Comparison of ENCODE assay signal across 26 mouse cellular contexts in genomic region chr9:73565558-73565957, GRCm38 (mm10).
DNase-seq lines count a peak whose midpoint lies in the region; ATAC-seq and TF ChIP-seq lines count a peak whose summit lies in the region.
"Had no signal": no experiment of that assay in that cellular context is flagged by ENCODE, and none has a peak within 500 bp of the region (broad histone marks: within the 10 kb centered on the region; RNA-seq: fewer than 3 reads in every experiment).

No protein-coding gene starts in this region.

- no peak for TF ChIP-seq POLR2A in CH12.LX (IDR thresholded peaks at IDR 0.05; ENCODE audit: low read depth, low read length)

- H3K4me1 ChIP-seq in CH12.LX (ENCODE audit: control insufficient read depth in 1 of 2, insufficient read depth in 2 of 2) = peaks cover 0 to 14% of the 10 kb centered on the region in 2 experiments; a peak in 1 of 4 replicates
- H3K4me1 ChIP-seq in midbrain, embryonic 11.5 days (ENCODE audit: control insufficient read depth, insufficient read depth, low read length) = no peaks in the 10 kb centered on the region
- H3K4me1 ChIP-seq: embryonic facial prominence, embryonic 12.5 days; forebrain, embryonic 13.5 days; hindbrain, embryonic 12.5 days; limb, embryonic 15.5 days; liver, embryonic 15.5 days; neural tube, embryonic 12.5 days had no signal

- H3K79me2 ChIP-seq in CH12.LX (replicated peaks; ENCODE audit: control insufficient read depth, extremely low read depth, insufficient read depth, poor library complexity, severe bottlenecking) = no peaks in the 10 kb centered on the region

- no peak overlapping the region for H3K4me2 ChIP-seq in CH12.LX (ENCODE audit: insufficient read depth, low read depth, poor library complexity, severe bottlenecking)
- H3K4me2 ChIP-seq in midbrain, embryonic 11.5 days = no peak overlapping the region
- H3K4me2 ChIP-seq: embryonic facial prominence, embryonic 12.5 days; forebrain, embryonic 13.5 days; heart, embryonic 12.5 days; hindbrain, embryonic 12.5 days; limb, embryonic 15.5 days; liver, embryonic 15.5 days; midbrain, embryonic 12.5 days; neural tube, embryonic 12.5 days had no signal

- ATAC-seq in frontal cortex, adult (ENCODE audit: low TSS enrichment) = peak; percentile 88
- no peak for ATAC-seq in midbrain, embryonic 11.5 days (ENCODE audit: low FRiP score)
- ATAC-seq: CD4-positive, CD25-positive, alpha-beta regulatory T cell, adult 4 months; forebrain, embryonic 13.5 days had no signal

- dilution Hi-C loops in CH12.LX (cut with MboI; ENCODE audit: extremely low pct_ligation_motif_present, extremely low pct_unique_long_range_greater_than_20kb, low sequenced_read_pairs) = no loop called here

- no peak for TF ChIP-seq CTCF in CH12.LX (conservative IDR thresholded peaks at IDR 0.05 in 1 of 2, IDR thresholded peaks at IDR 0.05 in 1 of 2; ENCODE audit: low read depth in 2 of 2, low read length in 2 of 2)

- no peak overlapping the region for H3K27ac ChIP-seq in CH12.LX (ENCODE audit: insufficient read depth, low read depth)
- no peak overlapping the region for H3K27ac ChIP-seq in midbrain, embryonic 11.5 days (ENCODE audit: low read depth, low read length)
- H3K27ac ChIP-seq: embryonic facial prominence, embryonic 12.5 days; forebrain, embryonic 13.5 days; gastrocnemius, adult 2 months; hindbrain, embryonic 12.5 days; limb, embryonic 15.5 days; liver, embryonic 15.5 days; midbrain, embryonic 12.5 days; neural tube, embryonic 12.5 days; stomach, postnatal 0 days had no signal

- WGBS in midbrain, embryonic 11.5 days = 73% methylated on average over 4 of the region's 4 CpGs

- DNase-seq in frontal cortex, postnatal 10 days (ENCODE audit: low spot score in 2 of 2) = no peak
- DNase-seq in CH12.LX (ENCODE audit: extremely low read depth) = peak; percentile 14
- peak; percentile 7 for DNase-seq in layer of hippocampus, adult 9-10 months (ENCODE audit: low spot score)
- peak; percentile 9 for DNase-seq in right cerebral cortex, postnatal 14 days
- DNase-seq in midbrain, embryonic 11.5 days (ENCODE audit: low spot score, missing footprints) = no peak
- no peak for DNase-seq in cerebellum, postnatal 36 days
- no peak for DNase-seq in urinary bladder, adult 2 months (ENCODE audit: low spot score)
- DNase-seq: adrenal gland, postnatal 14 days; cerebellum, adult 2 months; gastrocnemius, adult 2 months; heart, postnatal 14 days; kidney, adult 8-10 months; kidney, postnatal 14 days had no signal

- no peaks in the 10 kb centered on the region for H3K36me3 ChIP-seq in CH12.LX (replicated peaks in 1 of 2; ENCODE audit: control insufficient read depth in 1 of 2, insufficient read depth in 1 of 2, low read length in 1 of 2)
- no peaks in the 10 kb centered on the region for H3K36me3 ChIP-seq in midbrain, embryonic 11.5 days (ENCODE audit: control insufficient read depth, insufficient read depth, low read length)
- H3K36me3 ChIP-seq: embryonic facial prominence, embryonic 12.5 days; G1E; hindbrain, embryonic 12.5 days; limb, embryonic 15.5 days; liver, embryonic 15.5 days; midbrain, embryonic 12.5 days; neural tube, embryonic 12.5 days had no signal

- no peak overlapping the region for H3K9ac ChIP-seq in CH12.LX (ENCODE audit: insufficient read depth, low read depth)
- no peak overlapping the region for H3K9ac ChIP-seq in midbrain, embryonic 11.5 days (ENCODE audit: low read length)
- H3K9ac ChIP-seq: embryonic facial prominence, embryonic 12.5 days; forebrain, embryonic 13.5 days; heart, embryonic 12.5 days; hindbrain, embryonic 12.5 days; limb, embryonic 15.5 days; liver, embryonic 15.5 days; midbrain, embryonic 12.5 days; neural tube, embryonic 12.5 days had no signal

- H3K27me3 ChIP-seq in CH12.LX (replicated peaks) = no peaks in the 10 kb centered on the region
- H3K27me3 ChIP-seq in midbrain, embryonic 11.5 days (ENCODE audit: control insufficient read depth, insufficient read depth, low read length) = no peaks in the 10 kb centered on the region
- H3K27me3 ChIP-seq: embryonic facial prominence, embryonic 12.5 days; forebrain, embryonic 13.5 days; heart, embryonic 12.5 days; hindbrain, embryonic 12.5 days; limb, embryonic 15.5 days; liver, embryonic 15.5 days; midbrain, embryonic 12.5 days; neural tube, embryonic 12.5 days had no signal

- TF ChIP-seq EP300 in CH12.LX (IDR thresholded peaks at IDR 0.05; ENCODE audit: low read length) = no peak

- no peak overlapping the region for H3K4me3 ChIP-seq in CH12.LX (replicated peaks in 1 of 3; ENCODE audit: low read depth in 2 of 3, low read length in 2 of 3, poor library complexity in 1 of 3)
- no peak overlapping the region for H3K4me3 ChIP-seq in midbrain, embryonic 11.5 days (ENCODE audit: low read depth, low read length)
- H3K4me3 ChIP-seq: embryonic facial prominence, embryonic 12.5 days; erythroblast, embryonic 14.5 days; forebrain, embryonic 13.5 days; gastrocnemius, adult 2 months; heart, embryonic 12.5 days; hindbrain, embryonic 12.5 days; limb, embryonic 15.5 days; liver, embryonic 15.5 days; midbrain, embryonic 12.5 days; neural tube, embryonic 12.5 days had no signal

- in situ Hi-C loops in CH12.LX (cut with MboI; ENCODE audit: low pct_ligation_motif_present, low pct_unique_long_range_greater_than_20kb, low sequenced_read_pairs) = loop anchor here (25.0 kb wide), 1 partner anchor 397 kb away; the partner anchor contains the start of gene Unc13c

- H3K9me3 ChIP-seq in CH12.LX (replicated peaks; ENCODE audit: low read length) = no peaks in the 10 kb centered on the region
- H3K9me3 ChIP-seq in midbrain, embryonic 11.5 days (ENCODE audit: control insufficient read depth, low read length) = no peaks in the 10 kb centered on the region; the same call in 1 of the 2 replicates
- H3K9me3 ChIP-seq: embryonic facial prominence, embryonic 12.5 days; forebrain, embryonic 13.5 days; hindbrain, embryonic 12.5 days; limb, embryonic 15.5 days; liver, embryonic 15.5 days; midbrain, embryonic 12.5 days had no signal

- TF ChIP-seq RAD21 in CH12.LX (IDR thresholded peaks at IDR 0.05; ENCODE audit: low read depth, low read length) = no peak

TF ChIP-seq in CH12.LX, 34 proteins besides CTCF, POLR2A, EP300 and RAD21:
- TF ChIP-seq CHD1 (IDR thresholded peaks at IDR 0.05; ENCODE audit: low read depth, low read length) (no peak), JUND (conservative IDR thresholded peaks at IDR 0.05; ENCODE audit: low read depth, low read length) (no peak), JUN (IDR thresholded peaks at IDR 0.05; ENCODE audit: insufficient read depth, low read depth, low read length) (no peak), GABPA (IDR thresholded peaks at IDR 0.05; ENCODE audit: insufficient replicate concordance, low read depth, low read length) (no peak)
TF ChIP-seq in CH12.LX: peak in this region for 0.

Comparison
In these comparisons a context has a peak if more than half of its experiments do, and no peak if none do; other contexts are left out.
1. DNase-seq: peak in CH12.LX (single experiment), layer of hippocampus, adult 9-10 months (single experiment) and right cerebral cortex, postnatal 14 days (single experiment); none in frontal cortex, postnatal 10 days (0 of 2), midbrain, embryonic 11.5 days (single experiment), cerebellum, postnatal 36 days (0 of 2) and urinary bladder, adult 2 months (single experiment).